Mouse (Mus musculus) testis, adult 2 months (tissue): ENCODE measurements around the gene Gm14085.

ENCODE experiments used
- CTCF ChIP-seq: fragments of 200-500 bp; IDR thresholded peaks from 2 replicates; pipeline ENCODE4 v1.5.1; 2012; ENCODE audit warnings: low read depth, mild to moderate bottlenecking, inconsistent platforms, low read length, moderate library complexity; ENCODE audit not compliant: control insufficient read depth, insufficient read depth, insufficient replicate concordance
- POLR2A ChIP-seq: fragments of 200-500 bp; IDR thresholded peaks from 2 replicates; pipeline ENCODE4 v1.6.1; 2012; ENCODE audit warnings: low read depth, mild to moderate bottlenecking, inconsistent platforms, low read length, moderate library complexity; ENCODE audit not compliant: control insufficient read depth

GRCm38 (mm10) chr2:122450351-122450750 lies 34.4 kb upstream of the Gm14085 start:
- no peak for TF ChIP-seq POLR2A
- no peak for TF ChIP-seq CTCF
